Comparison of ENCODE assay signal across 11 mouse cellular contexts in genomic region chr9:43719407-43719839, GRCm38 (mm10). TPM values are rescaled to one million over a fixed set of nuclear protein-coding genes. Genes with fewer than 3 reads are reported as not detected.
A peak's percentile ranks its signal among the peaks of the same experiment; 100 is the strongest.
DNase-seq lines count a peak whose midpoint lies in the region; ATAC-seq and TF ChIP-seq lines count a peak whose summit lies in the region.
"Had no signal": no experiment of that assay in that cellular context is flagged by ENCODE, and none has a peak within 500 bp of the region (broad histone marks: within the 10 kb centered on the region; RNA-seq: fewer than 3 reads in every experiment).

No protein-coding gene starts in this region.

- H3K9ac ChIP-seq in heart, postnatal 0 days (replicated peaks; ENCODE audit: low read depth, low read length) = no peak overlapping the region
- H3K9ac ChIP-seq in intestine, embryonic 15.5 days = no peak overlapping the region
- no peak overlapping the region for H3K9ac ChIP-seq in intestine, postnatal 0 days (ENCODE audit: low read depth, low read length)
- H3K9ac ChIP-seq: embryonic facial prominence, embryonic 13.5 days; midbrain, embryonic 12.5 days had no signal

- no peak for TF ChIP-seq EP300 in heart, postnatal 0 days (IDR thresholded peaks at IDR 0.05; ENCODE audit: low read depth)

- TF ChIP-seq POLR2A in kidney, adult 2 months (IDR thresholded peaks at IDR 0.05; ENCODE audit: low read depth, low read length) = no peak

- H3K4me3 ChIP-seq in kidney, adult 2 months (ENCODE audit: insufficient read depth, low read depth, low read length) = no peak overlapping the region
- no peak overlapping the region for H3K4me3 ChIP-seq in heart, postnatal 0 days (ENCODE audit: low read depth, low read length)
- H3K4me3 ChIP-seq in intestine, embryonic 15.5 days (replicated peaks) = no peak overlapping the region
- H3K4me3 ChIP-seq in intestine, postnatal 0 days (ENCODE audit: low read depth, low read length) = no peak overlapping the region
- H3K4me3 ChIP-seq: embryonic facial prominence, embryonic 13.5 days; midbrain, embryonic 12.5 days had no signal

- H3K27ac ChIP-seq in kidney, adult 2 months (ENCODE audit: insufficient read depth, low read depth, low read length) = no peak overlapping the region
- H3K27ac ChIP-seq in heart, postnatal 0 days (ENCODE audit: low read depth) = peak overlapping the region; percentile 46; the same call in 1 of the 2 replicates
- no peak overlapping the region for H3K27ac ChIP-seq in intestine, embryonic 15.5 days
- H3K27ac ChIP-seq in intestine, postnatal 0 days (ENCODE audit: low read depth, low read length) = no peak overlapping the region
- H3K27ac ChIP-seq: embryonic facial prominence, embryonic 13.5 days; midbrain, embryonic 12.5 days had no signal

- no peaks in the 10 kb centered on the region for H3K27me3 ChIP-seq in kidney, adult 2 months (replicated peaks; ENCODE audit: control insufficient read depth, insufficient read depth, low read length)
- 0 out of 2 replicates have a peak, but pooled peaks cover 7% of the 10 kb centered on the region for H3K27me3 ChIP-seq in heart, postnatal 0 days (ENCODE audit: control insufficient read depth, insufficient read depth, low read length)
- no peaks in the 10 kb centered on the region for H3K27me3 ChIP-seq in intestine, embryonic 15.5 days (replicated peaks)
- H3K27me3 ChIP-seq in intestine, postnatal 0 days (replicated peaks; ENCODE audit: control insufficient read depth, insufficient read depth, low read length) = no peaks in the 10 kb centered on the region
- H3K27me3 ChIP-seq: embryonic facial prominence, embryonic 13.5 days had no signal

- WGBS in kidney, adult 2 months = 59% methylated on average over 4 of the region's 4 CpGs
- 55% methylated on average over 4 of the region's 4 CpGs for WGBS in heart, postnatal 0 days
- WGBS in intestine, embryonic 15.5 days = 62% methylated on average over 4 of the region's 4 CpGs
- 60% methylated on average over 4 of the region's 4 CpGs for WGBS in intestine, postnatal 0 days

- peak; percentile 58 for ATAC-seq in heart, postnatal 0 days (ENCODE audit: insufficient read depth, low read depth)
- no peak for ATAC-seq in intestine, embryonic 15.5 days
- ATAC-seq in intestine, postnatal 0 days = no peak

- DNase-seq in kidney, postnatal 14 days = peak; percentile 38
- no peak for DNase-seq in kidney, adult 2 months
- DNase-seq in gastrocnemius, adult 18-20 months (ENCODE audit: low spot score) = peak; percentile 61
- DNase-seq in heart, postnatal 0 days (ENCODE audit: low spot score) = peak; percentile 41
- peak; percentile 38 for DNase-seq in lung, postnatal 36 days
- no peak for DNase-seq in embryo, embryonic 10.5 days (ENCODE audit: low spot score)

- H3K36me3 ChIP-seq in kidney, adult 2 months (ENCODE audit: control insufficient read depth, insufficient read depth, low read length) = no peaks in the 10 kb centered on the region
- H3K36me3 ChIP-seq in heart, postnatal 0 days (replicated peaks; ENCODE audit: control insufficient read depth, insufficient read depth, low read length) = no peaks in the 10 kb centered on the region
- no peaks in the 10 kb centered on the region for H3K36me3 ChIP-seq in intestine, embryonic 15.5 days
- no peaks in the 10 kb centered on the region for H3K36me3 ChIP-seq in intestine, postnatal 0 days (ENCODE audit: control insufficient read depth, insufficient read depth)
- H3K36me3 ChIP-seq: embryonic facial prominence, embryonic 13.5 days; midbrain, embryonic 12.5 days had no signal

- no peaks in the 10 kb centered on the region for H3K9me3 ChIP-seq in heart, postnatal 0 days (replicated peaks; ENCODE audit: control insufficient read depth, low read length)
- no peaks in the 10 kb centered on the region for H3K9me3 ChIP-seq in intestine, embryonic 15.5 days
- H3K9me3 ChIP-seq in intestine, postnatal 0 days (ENCODE audit: control insufficient read depth) = no peaks in the 10 kb centered on the region
- H3K9me3 ChIP-seq: embryonic facial prominence, embryonic 13.5 days; midbrain, embryonic 12.5 days had no signal

- TF ChIP-seq CTCF in kidney, adult 2 months (conservative IDR thresholded peaks at IDR 0.05; ENCODE audit: insufficient read depth, insufficient read length, low read depth, low read length) = no peak
- no peak for TF ChIP-seq CTCF in heart, postnatal 0 days (IDR thresholded peaks at IDR 0.05; ENCODE audit: low read depth)
- TF ChIP-seq CTCF in intestine, postnatal 0 days (IDR thresholded peaks at IDR 0.05; ENCODE audit: low read depth) = no peak

- no peaks in the 10 kb centered on the region for H3K4me1 ChIP-seq in kidney, adult 2 months (ENCODE audit: control insufficient read depth, insufficient read depth, low read length)
- H3K4me1 ChIP-seq in heart, postnatal 0 days (ENCODE audit: control insufficient read depth, insufficient read depth) = no peaks in the 10 kb centered on the region
- H3K4me1 ChIP-seq in intestine, embryonic 15.5 days (replicated peaks) = no peaks in the 10 kb centered on the region
- no peaks in the 10 kb centered on the region for H3K4me1 ChIP-seq in intestine, postnatal 0 days (replicated peaks; ENCODE audit: control insufficient read depth, insufficient read depth, low read length)
- H3K4me1 ChIP-seq: embryonic facial prominence, embryonic 13.5 days; midbrain, embryonic 12.5 days had no signal

- no peak overlapping the region for H3K4me2 ChIP-seq in heart, postnatal 0 days (ENCODE audit: low read depth, low read length)
- H3K4me2 ChIP-seq in intestine, embryonic 15.5 days (replicated peaks) = no peak overlapping the region
- H3K4me2 ChIP-seq in intestine, postnatal 0 days (replicated peaks; ENCODE audit: low read depth) = no peak overlapping the region
- H3K4me2 ChIP-seq: embryonic facial prominence, embryonic 13.5 days; liver, embryonic 11.5 days; midbrain, embryonic 12.5 days had no signal

RNA-seq across cellular contexts. Expression of gene Nectin1, which starts 24.4 kb away (rescaled TPM):
- polyA plus RNA-seq in kidney, adult 2 months (2012; rRNA removed) = 26.5 and 27.6 TPM in 2 replicates
- 1 to 10 TPM; 1.9 to 3.4 TPM for total RNA-seq in gastrocnemius, adult 18-20 months (2021)
- 2.2 and 3.6 TPM in 2 replicates for total RNA-seq in heart, postnatal 0 days (2014; rRNA removed; ENCODE audit: low replicate concordance)
- 0.67 and 0.82 TPM in 2 replicates for polyA plus RNA-seq in heart, postnatal 0 days (2015; fragmentation: Nextera tagmentation; extraction: Ambion mirVana)
- polyA plus RNA-seq in intestine, embryonic 15.5 days (2015; fragmentation: Nextera tagmentation; extraction: Ambion mirVana) = 4.1 and 4.5 TPM in 2 replicates
- polyA plus RNA-seq in intestine, postnatal 0 days (2015; fragmentation: Nextera tagmentation; extraction: Ambion mirVana) = 4.7 and 5.5 TPM in 2 replicates

Comparison
In these comparisons a context has a peak if more than half of its experiments do, and no peak if none do; other contexts are left out.
1. DNase-seq: peak in kidney, postnatal 14 days (single experiment), gastrocnemius, adult 18-20 months (single experiment), heart, postnatal 0 days (single experiment) and lung, postnatal 36 days (single experiment); none in kidney, adult 2 months (single experiment) and embryo, embryonic 10.5 days (single experiment).